Mouse (Mus musculus) myocyte (in vitro differentiated cells): ENCODE measurements around the gene Hoxc11. TPM values are rescaled to one million over a fixed set of nuclear protein-coding genes. Genes with fewer than 3 reads are reported as not detected.

Experiments used
- H3K27me3 ChIP-seq: one replicate; pipeline ENCODE4 v1.6.1; 2011; ENCODE audit not compliant: control insufficient read depth, insufficient read depth, insufficient read length
- H3K36me3 ChIP-seq: one replicate; pipeline ENCODE4 v1.6.1; 2011; ENCODE audit not compliant: control insufficient read depth, insufficient read depth
- H3K4me2 ChIP-seq: one replicate; pipeline ENCODE4 v1.6.1; 2011; ENCODE audit warnings: low read depth, control low read depth
- H3K4me3 ChIP-seq: one replicate; pipeline ENCODE4 v1.5.1; 2011; ENCODE audit warnings: mild to moderate bottlenecking, control low read depth, moderate library complexity
- H3K79me2 ChIP-seq: one replicate; pipeline ENCODE4 v1.6.1; 2011; ENCODE audit not compliant: control insufficient read depth, insufficient read depth
- H3ac ChIP-seq: one replicate; pipeline ENCODE4 v1.6.1; 2011; ENCODE audit not compliant: control insufficient read depth, insufficient read length
- CEBPB ChIP-seq: IDR thresholded peaks from 2 replicates; pipeline ENCODE4 v1.6.1; 2011; ENCODE audit warnings: mild to moderate bottlenecking, moderate library complexity; ENCODE audit not compliant: poor library complexity, insufficient read depth, severe bottlenecking
- E2F4 ChIP-seq: IDR thresholded peaks from one replicate; pipeline ENCODE4 v1.6.1; 2011; ENCODE audit warnings: mild to moderate bottlenecking, control low read depth, moderate library complexity; ENCODE audit not compliant: insufficient read depth
- MAX ChIP-seq: IDR thresholded peaks from one replicate; pipeline ENCODE4 v1.6.1; 2011; ENCODE audit warnings: low read depth, mild to moderate bottlenecking, control low read depth
- MYOD1 ChIP-seq, 3 experiments: IDR thresholded peaks; one replicate each; pipeline ENCODE4 v1.6.1; 2011; ENCODE audit warnings: control low read depth in 2 of 3, low read depth in 2 of 3, mild to moderate bottlenecking in 2 of 3, moderate library complexity in 1 of 3; ENCODE audit not compliant: insufficient read length in 2 of 3, control insufficient read depth in 1 of 3
- MYOG ChIP-seq, 3 experiments: IDR thresholded peaks; one replicate each; pipeline ENCODE4 v1.6.1; 2011; ENCODE audit warnings: control low read depth in 2 of 3, low read depth in 2 of 3, mild to moderate bottlenecking in 2 of 3; ENCODE audit not compliant: insufficient read length in 2 of 3, control insufficient read depth in 1 of 3, insufficient read depth in 1 of 3
- POLR2A ChIP-seq: IDR thresholded peaks from one replicate; pipeline ENCODE4 v1.6.1; 2011; ENCODE audit warnings: low read depth, mild to moderate bottlenecking, control low read depth, moderate library complexity; ENCODE audit not compliant: insufficient read length
- POLR2AphosphoS2 ChIP-seq: IDR thresholded peaks from one replicate; pipeline ENCODE4 v1.6.1; 2011; ENCODE audit warnings: low read depth, control low read depth; ENCODE audit not compliant: insufficient read length
- REST ChIP-seq: IDR thresholded peaks from one replicate; pipeline ENCODE4 v1.6.1; 2011; ENCODE audit warnings: mild to moderate bottlenecking, control low read depth, moderate library complexity; ENCODE audit not compliant: insufficient read depth, insufficient read length
- SRF ChIP-seq: IDR thresholded peaks from one replicate; pipeline ENCODE4 v1.6.1; 2011; ENCODE audit warnings: low read depth; ENCODE audit not compliant: control insufficient read depth, insufficient read length
- TCF12 ChIP-seq: IDR thresholded peaks from one replicate; pipeline ENCODE4 v1.6.1; 2011; ENCODE audit warnings: mild to moderate bottlenecking, control low read depth; ENCODE audit not compliant: poor library complexity, insufficient read depth, severe bottlenecking
- TCF3 ChIP-seq: IDR thresholded peaks from one replicate; pipeline ENCODE4 v1.6.1; 2011; ENCODE audit warnings: low read depth, control low read depth; ENCODE audit not compliant: insufficient read length
- USF1 ChIP-seq: IDR thresholded peaks from one replicate; pipeline ENCODE4 v1.6.1; 2011; ENCODE audit warnings: low read depth, mild to moderate bottlenecking, control low read depth, moderate library complexity
- polyA plus RNA-seq: library from polyadenylated mRNA; unstranded; fragments of >200 nt; fragmentation: generic; extraction: Trizol; gene quantifications from one replicate; pipeline ENCODE4 v1.2.1, GENCODE M21; 2012; ENCODE audit warnings: missing spikeins

Hoxc11 gene
- polyA plus RNA-seq, 1 experiment: 20.5 TPM

GRCm38 (mm10) chr15:102927032-102927645, 27.1 kb upstream of the Hoxc11 start:
- TF ChIP-seq USF1 (no peak), MYOG (IDR thresholded peaks at IDR 0.05; ENCODE audit: control insufficient read depth in 1 of 3, insufficient read depth in 1 of 3, insufficient read length in 2 of 3, low read depth in 2 of 3) (no peak), SRF (no peak), MAX (no peak), REST (no peak), POLR2A (no peak), POLR2AphosphoS2 (no peak), TCF12 (no peak), E2F4 (no peak), MYOD1 (IDR thresholded peaks at IDR 0.05; ENCODE audit: control insufficient read depth in 1 of 3, insufficient read length in 2 of 3, low read depth in 2 of 3) (no peak)
- H3K79me2 ChIP-seq: no peaks in the 10 kb centered on the region
- H3K27me3 ChIP-seq: no peaks in the 10 kb centered on the region
- H3K4me3 ChIP-seq: no peak overlapping the region
- no peaks in the 10 kb centered on the region for H3K36me3 ChIP-seq
- no peak overlapping the region for H3ac ChIP-seq
- no peak overlapping the region for H3K4me2 ChIP-seq

DNA sequence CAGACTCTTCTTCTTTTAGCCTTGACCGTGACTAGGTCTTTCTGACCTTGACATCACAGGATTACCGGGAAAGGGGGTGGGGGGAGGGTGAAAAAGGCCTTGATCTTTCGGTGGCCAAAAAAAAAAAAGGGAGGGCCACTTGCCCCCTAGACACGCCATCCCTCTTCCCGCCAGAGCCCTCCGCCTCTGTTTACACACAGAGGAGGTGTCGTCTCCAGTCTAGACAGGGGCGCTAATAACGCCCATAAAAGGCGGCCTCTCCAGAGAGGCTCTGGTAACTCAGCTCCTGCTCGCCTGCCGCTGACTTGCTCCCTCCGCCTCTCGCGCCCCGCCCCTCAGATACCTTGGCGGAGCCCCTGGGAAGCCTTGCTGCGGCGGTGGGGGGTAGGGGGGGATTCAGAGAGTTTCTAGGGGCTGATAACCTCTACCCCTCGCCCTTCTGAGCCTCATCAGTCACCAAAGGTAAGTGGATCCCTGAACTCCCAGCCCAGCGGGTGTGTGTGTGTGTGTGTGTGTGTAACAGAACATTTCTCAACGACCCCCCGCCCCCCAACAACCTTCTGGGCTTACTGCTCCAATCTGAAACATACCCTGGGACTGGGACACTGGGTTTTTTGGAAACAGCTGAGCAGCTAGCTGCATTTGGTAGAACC, 22.4 kb upstream of the Hoxc11 start:
- no peak overlapping the region for H3K4me3 ChIP-seq
- TF ChIP-seq MAX (no peak), POLR2A (no peak), TCF12 (no peak), SRF (no peak), MYOD1 (IDR thresholded peaks at IDR 0.05; ENCODE audit: control insufficient read depth in 1 of 3, insufficient read length in 2 of 3, low read depth in 2 of 3) (no peak), MYOG (IDR thresholded peaks at IDR 0.05; ENCODE audit: control insufficient read depth in 1 of 3, insufficient read depth in 1 of 3, insufficient read length in 2 of 3, low read depth in 2 of 3) (no peak), CEBPB (no peak), USF1 (no peak), REST (no peak), POLR2AphosphoS2 (no peak), E2F4 (no peak), TCF3 (no peak)
- no peaks in the 10 kb centered on the region for H3K27me3 ChIP-seq
- H3K79me2 ChIP-seq: no peaks in the 10 kb centered on the region
- H3K4me2 ChIP-seq: no peak overlapping the region
- H3K36me3 ChIP-seq: no peaks in the 10 kb centered on the region
- no peak overlapping the region for H3ac ChIP-seq

DNA sequence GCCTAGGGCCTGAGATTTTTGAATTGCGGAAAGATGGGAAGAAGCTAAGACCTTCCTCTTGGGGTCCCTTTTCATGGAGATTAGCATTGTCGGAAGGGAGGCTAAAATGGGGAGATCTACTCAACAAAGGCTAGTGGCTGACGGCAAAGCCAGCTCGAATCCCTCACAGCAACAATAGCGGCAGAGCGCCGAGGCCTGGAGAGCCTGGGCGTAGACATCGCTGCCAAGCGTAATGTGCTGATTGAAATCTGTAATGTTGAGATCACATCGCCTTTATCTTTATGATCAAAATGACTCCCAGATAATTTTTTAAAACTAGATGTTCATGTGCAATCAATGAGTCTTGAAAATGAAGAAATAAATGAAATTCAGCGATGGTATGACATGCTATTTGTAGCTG, 19.8 kb upstream of the Hoxc11 start:
- H3K79me2 ChIP-seq: no peaks in the 10 kb centered on the region
- TF ChIP-seq POLR2AphosphoS2 (no peak), MYOG (IDR thresholded peaks at IDR 0.05; ENCODE audit: control insufficient read depth in 1 of 3, insufficient read depth in 1 of 3, insufficient read length in 2 of 3, low read depth in 2 of 3) (no peak), REST (no peak), CEBPB (no peak)
- H3K4me3 ChIP-seq: peak overlapping the region; percentile 31
- no peak overlapping the region for H3ac ChIP-seq
- H3K36me3 ChIP-seq: no peaks in the 10 kb centered on the region
- no peaks in the 10 kb centered on the region for H3K27me3 ChIP-seq
- H3K4me2 ChIP-seq: peak overlapping the region; percentile 72

- H3K27me3 ChIP-seq: no peaks in the 10 kb centered on the region
- H3K36me3 ChIP-seq: no peaks in the 10 kb centered on the region
- peak overlapping the region; percentile 72 for H3K4me2 ChIP-seq
- H3ac ChIP-seq: no peak overlapping the region
- TF ChIP-seq REST (no peak), MYOD1 (IDR thresholded peaks at IDR 0.05; ENCODE audit: control insufficient read depth in 1 of 3, insufficient read length in 2 of 3, low read depth in 2 of 3) (no peak), POLR2AphosphoS2 (no peak), TCF3 (no peak), SRF (no peak), MAX (no peak), USF1 (no peak), POLR2A (no peak), E2F4 (no peak), TCF12 (no peak), MYOG (IDR thresholded peaks at IDR 0.05; ENCODE audit: control insufficient read depth in 1 of 3, insufficient read depth in 1 of 3, insufficient read length in 2 of 3, low read depth in 2 of 3) (no peak), CEBPB (no peak)
- H3K4me3 ChIP-seq: peak overlapping the region; percentile 31
- H3K79me2 ChIP-seq: no peaks in the 10 kb centered on the region
Observed at GRCm38 (mm10) chr15:102934897-102935296, 19.3 kb upstream of the Hoxc11 start.
